Mouse (Mus musculus) limb, embryonic 14.5 days (tissue): ENCODE measurements around the gene H2afy2. TPM values are rescaled to one million over a fixed set of nuclear protein-coding genes. Genes with fewer than 3 reads are reported as not detected.

Experiments used
- ATAC-seq: fragments of 200-750 bp; cut with Nextera tagmentation; 2 replicates; pipeline ENCODE4 v1.8.0; 2017; ENCODE audit warnings: low read depth, moderate number of reproducible peaks, moderate TSS enrichment; ENCODE audit not compliant: low FRiP score
- DNase-seq: peaks from one replicate; pipeline ENCODE4 v3.0.0-alpha.2; 2015; ENCODE audit warnings: low spot score
- H3K27ac ChIP-seq: fragments of 300-500 bp; sonication (generic); replicated peaks from 2 replicates; pipeline ENCODE4 v1.5.1; 2014; ENCODE audit warnings: low read depth, mild to moderate bottlenecking, low read length, moderate library complexity, mixed read lengths
- H3K27me3 ChIP-seq: fragments of 300-500 bp; sonication (generic); 2 replicates; pipeline ENCODE4 v1.6.1; 2014; ENCODE audit warnings: low read length, mixed read lengths; ENCODE audit not compliant: control insufficient read depth, insufficient read depth
- H3K36me3 ChIP-seq: fragments of 300-500 bp; sonication (generic); 2 replicates; pipeline ENCODE4 v1.6.1; 2014; ENCODE audit warnings: mild to moderate bottlenecking, low read length, moderate library complexity, mixed read lengths; ENCODE audit not compliant: control insufficient read depth, insufficient read depth
- H3K4me1 ChIP-seq: fragments of 300-500 bp; sonication (generic); 2 replicates; pipeline ENCODE4 v1.6.1; 2014; ENCODE audit warnings: antibody characterized with exemption, low read length, mixed read lengths; ENCODE audit not compliant: control insufficient read depth, insufficient read depth
- H3K4me2 ChIP-seq: fragments of 300-500 bp; sonication (generic); replicated peaks from 2 replicates; pipeline ENCODE4 v1.6.1; 2014; ENCODE audit warnings: low read depth, mild to moderate bottlenecking, low read length, moderate library complexity; ENCODE audit not compliant: severe bottlenecking
- H3K4me3 ChIP-seq: fragments of 300-500 bp; sonication (generic); replicated peaks from 2 replicates; pipeline ENCODE4 v1.5.1; 2014; ENCODE audit warnings: low read length
- H3K9ac ChIP-seq: fragments of 300-500 bp; sonication (generic); 2 replicates; pipeline ENCODE4 v1.6.1; 2014; ENCODE audit warnings: mild to moderate bottlenecking, low read depth, low read length, moderate library complexity; ENCODE audit not compliant: severe bottlenecking
- H3K9me3 ChIP-seq: fragments of 300-500 bp; sonication (generic); 2 replicates; pipeline ENCODE4 v1.6.1; 2016; ENCODE audit warnings: low read length; ENCODE audit not compliant: control insufficient read depth
- POLR2A ChIP-seq: fragments of 200-500 bp; IDR thresholded peaks from 2 replicates; pipeline ENCODE4 v1.8.0; 2012; ENCODE audit warnings: inconsistent platforms, mild to moderate bottlenecking, moderate library complexity, borderline replicate concordance; ENCODE audit not compliant: insufficient read depth, insufficient read length; ENCODE audit errors: extremely low read depth
- WGBS: fragments of 180-500 bp; shearing (Covaris S2); extraction: QIAGEN DNeasy Blood & Tissue Kit; methylation state at CpG from one replicate; pipeline ENCODE4 v1.1.7; 2014; 5-methylcytosine and 5-hydroxymethylcytosine counted together
- polyA plus RNA-seq, 2 experiments: library from polyadenylated mRNA; depleted of rRNA in 1 of 2; stranded (reverse) in 1 of 2; unstranded in 1 of 2; fragments of >200 nt; fragmentation: Nextera tagmentation in 1 of 2; extraction: Ambion mirVana in 1 of 2; gene quantifications; 2 replicates each; pipeline versions ENCODE4 v1.2.1 to v1.2.3; 2012 to 2014

H2afy2 gene
- polyA plus RNA-seq, 2 experiments: 90.3 to 111 TPM

DNA sequence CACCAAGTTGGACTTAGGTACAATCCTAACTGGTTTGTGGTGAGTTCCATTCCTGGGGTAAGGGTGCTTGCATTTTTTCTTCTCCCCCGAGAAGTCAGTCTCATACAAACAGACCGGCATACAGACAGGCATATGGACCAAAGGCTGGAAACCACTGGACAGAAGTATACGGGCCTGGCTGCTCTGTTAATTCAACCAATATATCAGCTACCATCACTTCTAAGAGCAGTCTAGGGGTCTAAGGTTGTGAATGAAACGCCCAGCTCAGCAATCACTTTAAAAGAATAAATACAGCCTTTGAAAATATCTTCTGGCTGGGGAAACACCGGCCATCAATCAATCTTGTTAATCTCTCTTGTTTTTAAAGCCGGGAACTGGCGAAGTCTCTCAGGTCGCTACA is 11.5 kb upstream of the H2afy2 start:
- ATAC-seq (no peak), DNase-seq (no peak)
- H3K4me1 ChIP-seq: no peaks in the 10 kb centered on the region
- peaks cover 3% of the 10 kb centered on the region; the same call in 1 of the 2 replicates for H3K9me3 ChIP-seq
- H3K9ac ChIP-seq: no peak overlapping the region
- H3K27ac ChIP-seq: no peak overlapping the region
- 32% methylated on average over 8 of the region's 8 CpGs for WGBS
- H3K4me3 ChIP-seq: no peak overlapping the region
- no peak for TF ChIP-seq POLR2A
- H3K4me2 ChIP-seq: no peak overlapping the region
- no peaks in the 10 kb centered on the region for H3K27me3 ChIP-seq
- H3K36me3 ChIP-seq: no peaks in the 10 kb centered on the region

DNA sequence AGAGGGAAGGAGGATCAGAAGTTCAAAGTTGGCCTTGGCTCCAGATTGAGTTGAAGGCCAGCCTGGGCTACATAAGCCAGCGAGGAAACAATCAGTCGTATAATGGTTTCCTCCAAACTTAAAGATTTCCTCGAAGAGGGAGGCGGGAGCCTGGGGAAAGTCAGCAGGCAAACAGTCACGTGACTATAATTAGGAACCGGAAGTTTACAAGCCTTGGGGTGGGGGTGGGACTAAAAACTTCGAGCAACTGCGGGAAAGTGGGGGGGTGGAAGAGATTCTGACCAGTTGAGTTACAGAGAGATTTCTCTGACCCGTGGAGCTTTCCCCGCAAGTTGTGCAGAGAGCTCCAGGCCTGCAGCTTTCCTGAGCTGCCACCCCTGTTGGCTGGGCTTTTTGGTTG is 11.0 kb upstream of the H2afy2 start:
- no peak overlapping the region for H3K27ac ChIP-seq
- H3K9ac ChIP-seq: no peak overlapping the region
- no peak overlapping the region for H3K4me2 ChIP-seq
- no peak overlapping the region for H3K4me3 ChIP-seq
- H3K36me3 ChIP-seq: no peaks in the 10 kb centered on the region
- no peak for TF ChIP-seq POLR2A
- WGBS: 42% methylated on average over 10 of the region's 10 CpGs
- ATAC-seq (no peak), DNase-seq (no peak)
- H3K4me1 ChIP-seq: no peaks in the 10 kb centered on the region
- H3K9me3 ChIP-seq: no peaks in the 10 kb centered on the region
- no peaks in the 10 kb centered on the region for H3K27me3 ChIP-seq

GRCm38 (mm10) chr10:61793015-61793414 is 9.1 kb upstream of the H2afy2 start:
- TF ChIP-seq POLR2A: no peak
- no peaks in the 10 kb centered on the region; the same call in 1 of the 2 replicates for H3K4me1 ChIP-seq
- H3K9ac ChIP-seq: no peak overlapping the region
- no peaks in the 10 kb centered on the region for H3K36me3 ChIP-seq
- H3K4me3 ChIP-seq: no peak overlapping the region
- no peak overlapping the region for H3K27ac ChIP-seq
- no peak for DNase-seq
- H3K9me3 ChIP-seq: no peaks in the 10 kb centered on the region
- no peak overlapping the region for H3K4me2 ChIP-seq
- H3K27me3 ChIP-seq: no peaks in the 10 kb centered on the region
- no peak for ATAC-seq
- 40% methylated on average over 8 of the region's 8 CpGs for WGBS

GRCm38 (mm10) chr10:61788499-61788898 is 4.6 kb upstream of the H2afy2 start:
- no peak overlapping the region for H3K4me3 ChIP-seq
- no peaks in the 10 kb centered on the region for H3K9me3 ChIP-seq
- ATAC-seq: no peak
- H3K4me2 ChIP-seq: no peak overlapping the region
- no peaks in the 10 kb centered on the region for H3K27me3 ChIP-seq
- DNase-seq: no peak
- H3K4me1 ChIP-seq: peaks cover 6% of the 10 kb centered on the region
- H3K9ac ChIP-seq: no peak overlapping the region
- H3K27ac ChIP-seq: no peak overlapping the region
- 85% methylated on average over 5 of the region's 5 CpGs for WGBS
- TF ChIP-seq POLR2A: no peak
- H3K36me3 ChIP-seq: no peaks in the 10 kb centered on the region

DNA sequence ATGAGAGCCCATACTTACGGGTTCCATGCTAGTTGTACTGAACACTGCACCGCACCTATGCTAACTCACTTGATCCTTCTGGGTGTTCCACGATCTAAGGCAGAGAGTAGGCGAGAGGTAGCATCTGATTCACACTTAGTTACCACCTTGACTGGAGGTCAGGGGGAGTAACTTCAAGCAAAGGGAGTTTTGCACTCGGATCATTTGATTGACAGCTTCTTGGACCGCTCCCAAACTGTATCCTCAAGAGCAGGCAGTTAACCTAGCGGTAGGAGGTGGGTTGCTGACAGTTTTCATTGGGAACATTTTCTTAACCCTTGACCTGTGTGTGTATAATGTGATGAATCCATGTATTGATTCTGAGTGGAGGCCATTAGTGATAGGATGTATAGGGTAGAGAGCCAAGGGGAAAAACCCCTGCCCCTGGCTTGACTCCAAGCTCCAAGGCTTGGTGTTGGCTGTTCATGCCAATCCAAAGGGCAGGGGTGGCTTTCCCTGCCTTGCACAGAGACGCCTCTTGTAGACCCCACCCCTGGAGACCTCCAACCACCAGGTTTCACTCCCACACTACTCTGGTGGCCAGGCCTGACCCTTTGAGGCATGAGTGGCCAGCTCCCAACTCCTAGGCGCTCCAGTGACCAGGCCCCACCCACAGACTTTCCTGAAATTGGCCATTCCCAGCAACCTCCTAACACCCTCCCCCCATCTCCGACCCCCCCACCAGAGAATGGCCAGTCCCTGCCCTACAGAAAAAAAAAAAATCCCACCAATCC is 3.8 kb upstream of the H2afy2 start:
- Histone ChIP-seq H3K9me3 (no peaks in the 10 kb centered on the region), H3K4me2 (no peak overlapping the region), H3K27me3 (no peaks in the 10 kb centered on the region), H3K4me1 (peaks cover 6% of the 10 kb centered on the region), H3K4me3 (no peak overlapping the region), H3K27ac (no peak overlapping the region), H3K36me3 (no peaks in the 10 kb centered on the region), H3K9ac (no peak overlapping the region)
- DNase-seq (no peak), ATAC-seq (no peak)
- WGBS: 76% methylated on average over 10 of the region's 10 CpGs
- TF ChIP-seq POLR2A: no peak
